Mouse (Mus musculus) embryo, embryonic 10.5 days (tissue): ENCODE measurements around the gene LTO1.

Experiments
- DNase-seq: peaks from one replicate; pipeline ENCODE4 v3.0.0-alpha.2; 2015; ENCODE audit warnings: low spot score

Gene LTO1

GRCm38 (mm10) chr7:144940003-144940571 lies 25.2 kb downstream of the LTO1 start:
- DNase-seq, result peak; percentile 67

GRCm38 (mm10) chr7:144940585-144940984 lies 25.7 kb downstream of the LTO1 start:
- peak; percentile 62 for DNase-seq

GRCm38 (mm10) chr7:144941242-144941831 lies 26.4 kb downstream of the LTO1 start:
- DNase-seq, result peak; percentile 97

- peak; percentile 81 for DNase-seq
Measured at GRCm38 (mm10) chr7:144942071-144942743, 27.3 kb downstream of the LTO1 start.

GRCm38 (mm10) chr7:144942744-144943135 lies 27.8 kb downstream of the LTO1 start:
- DNase-seq, result no peak

- peak; percentile 91 for DNase-seq
Measured at GRCm38 (mm10) chr7:144943254-144943653, 28.4 kb downstream of the LTO1 start.

- peak; percentile 17 for DNase-seq
Measured at GRCm38 (mm10) chr7:144958509-144959395, 43.9 kb downstream of the LTO1 start.

GRCm38 (mm10) chr7:144963911-144964310 lies 49.0 kb downstream of the LTO1 start:
- DNase-seq, result no peak

- DNase-seq, result no peak
Measured at GRCm38 (mm10) chr7:144964316-144964715, 49.4 kb downstream of the LTO1 start.

- DNase-seq, result no peak
Measured at GRCm38 (mm10) chr7:144965893-144966292, 51.0 kb downstream of the LTO1 start.

- no peak for DNase-seq
Measured at GRCm38 (mm10) chr7:144970997-144971768, 56.3 kb downstream of the LTO1 start.

GRCm38 (mm10) chr7:144971769-144972168 lies 56.9 kb downstream of the LTO1 start:
- no peak for DNase-seq

GRCm38 (mm10) chr7:144973461-144973860 lies 58.6 kb downstream of the LTO1 start:
- no peak for DNase-seq

- DNase-seq, result no peak
Measured at GRCm38 (mm10) chr7:144977121-144977520, 62.2 kb downstream of the LTO1 start.

- no peak for DNase-seq
Measured at GRCm38 (mm10) chr7:144979814-144980213, 64.9 kb downstream of the LTO1 start.
